Mouse (Mus musculus): ENCODE data around the gene Siglecg. TPM values are rescaled to one million over a fixed set of nuclear protein-coding genes. Genes with fewer than 3 reads are reported as not detected.

Siglecg gene
- polyA plus RNA-seq (2012; rRNA removed) = 0.26 and 0.39 TPM in 2 replicates

GRCm38 (mm10) chr7:43408131-43408553 is at the start of gene Siglecg:
TSS of gene Siglecg (plus strand) at chr7:43408204.

DNA sequence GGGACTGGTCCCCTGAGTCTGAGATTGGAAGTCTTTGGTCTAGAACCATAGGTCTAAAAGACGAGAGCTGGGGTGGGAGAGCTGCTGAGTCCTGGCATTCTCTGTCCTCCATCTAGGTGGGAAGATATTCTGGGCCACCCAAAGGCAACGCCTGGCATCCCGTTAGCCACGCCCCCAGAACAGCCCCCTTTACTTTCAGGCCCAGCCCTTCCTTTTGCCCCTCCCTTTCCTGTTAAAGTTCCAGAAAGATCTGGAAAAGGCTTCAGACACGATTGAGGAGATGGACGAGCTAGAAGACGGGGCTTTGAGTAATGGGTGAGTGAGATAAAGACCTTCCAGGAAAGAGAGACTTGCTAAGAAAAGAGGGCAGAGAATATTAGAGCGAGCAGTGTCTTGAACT is 19.4 kb downstream of the Siglecg start, which contains the start of gene Lim2:
Gene Lim2, plus strand, starts transcription at position 265 of the 400 bp plus-strand sequence.

GRCm38 (mm10) chr7:43436341-43437255 is 28.6 kb downstream of the Siglecg start, which contains the start of gene Nkg7:
TSS of gene Nkg7 (plus strand) at chr7:43437073.

GRCm38 (mm10) chr7:43440482-43440881 is 32.5 kb downstream of the Siglecg start, which contains the start of gene Cldnd2:
TSS of gene Cldnd2 (plus strand) at chr7:43440782.

GRCm38 (mm10) chr7:43443917-43444293 is 35.9 kb downstream of the Siglecg start, which contains the start of the genes Etfb and Gm45233:
TSS of gene Etfb (plus strand) at chr7:43444083.
TSS of gene Gm45233 (plus strand) at chr7:43444128.

DNA sequence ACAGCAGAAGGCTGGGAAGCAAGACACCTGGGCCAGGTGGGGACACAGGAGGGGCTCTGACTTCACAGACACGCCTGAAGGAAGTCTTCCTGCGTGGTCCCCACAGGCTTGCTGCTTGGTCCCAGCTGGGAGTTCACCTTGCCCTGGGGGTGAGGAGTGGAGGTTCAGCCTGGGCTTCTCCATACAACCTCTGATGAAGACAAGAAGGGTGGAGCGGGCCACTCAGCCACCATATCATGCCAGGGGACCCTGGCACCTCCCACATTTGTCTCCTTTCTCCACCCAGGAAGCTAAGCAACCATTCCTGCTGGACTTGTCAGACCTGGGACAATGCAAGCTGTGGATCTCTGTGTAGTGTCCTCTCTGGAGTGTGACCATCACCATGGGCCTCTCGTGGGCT is 54.8 kb downstream of the Siglecg start, which contains the start of gene Vsig10l:
Gene Vsig10l, plus strand, starts transcription at position 301 of the 400 bp plus-strand sequence.

Other genes starting within 250 kb of the Siglecg start
- 7.7 and 12.3 TPM in 2 replicates for gene Zfp715, start 94.9 kb upstream of the Siglecg start, polyA plus RNA-seq (2012; rRNA removed)
- gene Siglecf, start 56.9 kb upstream of the Siglecg start, polyA plus RNA-seq (2012; rRNA removed) = 0.26 and 0.29 TPM in 2 replicates
- gene Lim2, start 19.5 kb downstream of the Siglecg start, polyA plus RNA-seq (2012; rRNA removed) = 0.16 TPM in 1 of 2 replicates, not detected in the other
- not detected in 2 replicates for gene Nkg7, start 28.9 kb downstream of the Siglecg start, polyA plus RNA-seq (2012; rRNA removed)
- not detected in 2 replicates for gene Cldnd2, start 32.6 kb downstream of the Siglecg start, polyA plus RNA-seq (2012; rRNA removed)
- 144 and 159 TPM in 2 replicates for gene Etfb, start 35.9 kb downstream of the Siglecg start, polyA plus RNA-seq (2012; rRNA removed)
- 0.34 and 0.98 TPM in 2 replicates for gene Gm45233, start 35.9 kb downstream of the Siglecg start, polyA plus RNA-seq (2012; rRNA removed)
- 3.1 and 3.4 TPM in 2 replicates for gene Vsig10l, start 54.9 kb downstream of the Siglecg start, polyA plus RNA-seq (2012; rRNA removed)
- gene Iglon5, start 81.9 kb downstream of the Siglecg start, polyA plus RNA-seq (2012; rRNA removed) = 23.5 and 37.8 TPM in 2 replicates
- not detected in 2 replicates for gene 4931406B18Rik, start 97.7 kb downstream of the Siglecg start, polyA plus RNA-seq (2012; rRNA removed)
- 0.83 and 2.2 TPM in 2 replicates for gene Cd33, start 136.2 kb downstream of the Siglecg start, polyA plus RNA-seq (2012; rRNA removed)
- 8.8 TPM in 2 replicates for gene Zfp658, start 154.1 kb downstream of the Siglecg start, polyA plus RNA-seq (2012; rRNA removed)
- 5.7 and 8.6 TPM in 2 replicates for gene Zfp719, start 171.4 kb downstream of the Siglecg start, polyA plus RNA-seq (2012; rRNA removed)
- gene Zfp819, start 199.0 kb downstream of the Siglecg start, polyA plus RNA-seq (2012; rRNA removed) = 0.60 and 0.61 TPM in 2 replicates
- 0.04 TPM in 1 of 2 replicates, not detected in the other for gene Ceacam18, start 226.5 kb downstream of the Siglecg start, polyA plus RNA-seq (2012; rRNA removed)